Mouse (Mus musculus) hindbrain, embryonic 16.5 days (tissue): ENCODE results near the gene Nisch. TPM values are rescaled to one million over a fixed set of nuclear protein-coding genes. Genes with fewer than 3 reads are reported as not detected.

Experiments
- ATAC-seq: fragments of 200-750 bp; cut with Nextera tagmentation; 2 replicates; pipeline ENCODE4 v1.8.0; 2017; ENCODE audit warnings: moderate TSS enrichment, moderate library complexity
- H3K27ac ChIP-seq: fragments of 300-500 bp; sonication (generic); 2 replicates; pipeline ENCODE4 v1.5.1; 2014; ENCODE audit warnings: low read depth, mild to moderate bottlenecking, control low read depth, low read length, moderate library complexity
- H3K27me3 ChIP-seq: fragments of 300-500 bp; sonication (generic); replicated peaks from 2 replicates; pipeline ENCODE4 v1.6.1; 2014; ENCODE audit warnings: low read length; ENCODE audit not compliant: control insufficient read depth, insufficient read depth
- H3K36me3 ChIP-seq: fragments of 300-500 bp; sonication (generic); 2 replicates; pipeline ENCODE4 v1.6.1; 2014; ENCODE audit warnings: mild to moderate bottlenecking, low read length, moderate library complexity, mixed read lengths; ENCODE audit not compliant: control insufficient read depth, insufficient read depth
- H3K4me1 ChIP-seq: fragments of 300-500 bp; sonication (generic); 2 replicates; pipeline ENCODE4 v1.6.1; 2014; ENCODE audit warnings: low read depth, low read length; ENCODE audit not compliant: control insufficient read depth, insufficient read depth
- H3K4me2 ChIP-seq: fragments of 300-500 bp; sonication (generic); 2 replicates; pipeline ENCODE4 v1.6.1; 2014; ENCODE audit warnings: mild to moderate bottlenecking, low read length, control low read depth, moderate library complexity
- H3K4me3 ChIP-seq: fragments of 300-500 bp; sonication (generic); 2 replicates; pipeline ENCODE4 v1.5.1; 2014; ENCODE audit warnings: mild to moderate bottlenecking, low read length, control low read depth, moderate library complexity
- H3K9ac ChIP-seq: fragments of 300-500 bp; sonication (generic); 2 replicates; pipeline ENCODE4 v1.6.1; 2014; ENCODE audit warnings: low read depth, mild to moderate bottlenecking, control low read depth, low read length, moderate library complexity
- H3K9me3 ChIP-seq: fragments of 300-500 bp; sonication (generic); 2 replicates; pipeline ENCODE4 v1.6.1; 2014; ENCODE audit warnings: mild to moderate bottlenecking, low read length, moderate library complexity; ENCODE audit not compliant: control insufficient read depth
- WGBS: fragments of 180-500 bp; shearing (Covaris S2); extraction: QIAGEN DNeasy Blood & Tissue Kit; methylation state at CpG from one replicate; pipeline ENCODE4 v1.1.7; 2014; 5-methylcytosine and 5-hydroxymethylcytosine counted together
- polyA plus RNA-seq: library from polyadenylated mRNA; unstranded; fragments of >200 nt; fragmentation: Nextera tagmentation; extraction: Ambion mirVana; gene quantifications from 2 replicates; pipeline ENCODE4 v1.2.1, GENCODE M21; 2015

Gene Nisch
- polyA plus RNA-seq, 1 experiment from 2014 or later: 304 TPM

DNA sequence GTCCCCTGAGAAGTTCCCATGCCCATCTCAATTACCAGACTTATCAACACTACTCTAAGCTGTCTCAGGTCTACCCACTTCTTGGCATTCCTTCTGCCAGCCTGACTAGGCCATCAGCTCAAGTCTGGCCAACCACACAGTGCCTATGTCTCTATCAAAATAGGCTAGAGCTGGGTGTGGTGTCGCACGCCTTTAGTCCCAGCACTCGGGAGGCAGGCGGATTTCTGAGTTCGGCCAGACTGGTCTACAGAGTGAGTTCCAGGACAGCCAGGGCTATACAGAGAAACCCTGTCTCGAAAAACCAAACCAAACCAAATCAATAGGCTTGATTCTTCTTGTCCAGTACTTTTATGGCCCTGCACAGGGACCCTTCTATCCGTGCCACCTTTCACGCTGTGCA, 89.9 kb downstream of the Nisch start:
- Histone ChIP-seq H3K36me3 (peaks cover 2% of the 10 kb centered on the region; the same call in 1 of the 2 replicates), H3K4me3 (no peak overlapping the region), H3K27ac (no peak overlapping the region), H3K9me3 (no peaks in the 10 kb centered on the region), H3K4me2 (no peak overlapping the region), H3K4me1 (peaks cover 22% of the 10 kb centered on the region), H3K27me3 (no peaks in the 10 kb centered on the region), H3K9ac (no peak overlapping the region)
- ATAC-seq: no peak
- WGBS: 96% methylated on average over 8 of the region's 8 CpGs

DNA sequence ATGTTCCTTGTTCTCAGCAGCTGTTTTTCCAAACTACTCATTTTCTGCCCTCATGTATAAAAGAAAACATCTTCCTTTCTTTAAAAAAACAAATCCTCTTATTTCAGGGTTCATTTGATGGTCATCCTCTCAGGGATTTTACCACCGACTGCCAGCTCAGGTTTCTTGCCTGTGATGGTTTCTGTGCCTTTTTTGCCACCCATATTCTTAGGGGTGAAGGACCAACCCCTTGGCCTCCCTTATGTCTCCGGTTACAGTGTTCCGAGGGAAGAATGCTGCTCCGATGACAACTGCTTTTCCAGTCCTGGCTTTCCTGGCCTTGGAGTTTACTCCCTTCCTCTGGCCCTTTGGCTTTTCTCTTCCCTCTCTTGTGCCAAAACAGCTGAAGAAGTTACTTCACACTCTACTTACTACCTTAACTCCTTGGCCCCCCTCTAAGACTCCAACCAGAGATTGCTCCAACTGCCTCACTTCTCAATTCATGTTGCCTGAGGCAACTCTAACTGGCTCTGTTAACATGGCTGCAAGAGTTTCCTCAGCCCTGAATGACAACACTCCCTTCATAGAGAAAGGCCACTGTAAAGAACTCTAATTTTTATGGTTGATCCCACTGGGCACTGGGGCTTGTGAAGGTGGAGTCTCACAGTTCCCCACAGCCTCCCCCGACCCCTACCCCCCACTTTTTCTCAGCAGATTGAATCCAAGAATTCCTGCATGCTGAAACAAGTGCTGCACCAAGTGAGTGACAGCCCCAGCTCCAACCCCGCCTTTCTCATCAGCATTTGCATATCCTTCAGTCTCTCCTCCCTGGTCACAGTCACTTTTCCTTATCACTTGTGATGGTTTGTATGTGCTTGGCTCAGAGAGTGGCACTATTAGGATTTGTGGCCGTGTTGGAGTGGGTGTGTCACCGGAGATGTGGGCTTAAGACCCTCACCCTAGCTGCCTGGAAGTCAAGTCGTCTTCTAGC, 91.4 kb downstream of the Nisch start:
- Histone ChIP-seq H3K9ac (peak overlapping the region; percentile 22; the same call in 1 of the 2 replicates), H3K36me3 (peaks cover 4% of the 10 kb centered on the region; the same call in 1 of the 2 replicates), H3K4me2 (no peak overlapping the region), H3K27me3 (no peaks in the 10 kb centered on the region), H3K9me3 (no peaks in the 10 kb centered on the region), H3K27ac (no peak overlapping the region), H3K4me3 (no peak overlapping the region), H3K4me1 (peaks cover 17% of the 10 kb centered on the region)
- no peak for ATAC-seq
- WGBS: 70% methylated on average over 9 of the region's 9 CpGs

Other genes with a start within 250 kb of the Nisch start
- gene Glt8d1, start 215.5 kb downstream of the Nisch start, polyA plus RNA-seq: 55.7 and 59.5 TPM in 2 replicates
- 340 and 355 TPM in 2 replicates for gene Spcs1, start 215.3 kb downstream of the Nisch start, polyA plus RNA-seq
- gene Pbrm1, start 197.8 kb downstream of the Nisch start, polyA plus RNA-seq: 98.7 and 108 TPM in 2 replicates
- gene Gnl3, start 197.8 kb downstream of the Nisch start, polyA plus RNA-seq: 40.1 and 49.0 TPM in 2 replicates
- 51.3 and 53.9 TPM in 2 replicates for gene Smim4, start 88.0 kb downstream of the Nisch start, polyA plus RNA-seq
- 192 and 222 TPM in 2 replicates for gene Nt5dc2, start 85.9 kb downstream of the Nisch start, polyA plus RNA-seq
- gene Stab1, start 48.3 kb downstream of the Nisch start, polyA plus RNA-seq: 13.5 and 17.5 TPM in 2 replicates
- 2.3 and 15.0 TPM in 2 replicates for gene Tnnc1, start 8.6 kb downstream of the Nisch start, polyA plus RNA-seq
- gene Sema3g, start 914 bp upstream of the Nisch start, polyA plus RNA-seq: 0.61 and 0.66 TPM in 2 replicates
- gene Phf7, start 34.4 kb upstream of the Nisch start, polyA plus RNA-seq: 7.8 and 9.8 TPM in 2 replicates
- gene Bap1, start 34.5 kb upstream of the Nisch start, polyA plus RNA-seq: 102 and 120 TPM in 2 replicates
- gene Dnah1, start 107.0 kb upstream of the Nisch start, polyA plus RNA-seq: 3.7 and 4.2 TPM in 2 replicates
- gene Capn7, start 119.7 kb upstream of the Nisch start, polyA plus RNA-seq: 76.5 and 86.9 TPM in 2 replicates
- gene Sh3bp5, start 219.1 kb upstream of the Nisch start, polyA plus RNA-seq: 152 and 155 TPM in 2 replicates